Mouse (Mus musculus) limb, embryonic 11.5 days (tissue): ENCODE measurements around the gene Hgd. TPM values are rescaled to one million over a fixed set of nuclear protein-coding genes. Genes with fewer than 3 reads are reported as not detected.

Experiments
- ATAC-seq: fragments of 200-750 bp; cut with Nextera tagmentation; 2 replicates; pipeline ENCODE4 v1.8.0; 2017; ENCODE audit warnings: low read depth; ENCODE audit not compliant: insufficient number of reproducible peaks, low FRiP score, low TSS enrichment
- DNase-seq: peaks from one replicate; pipeline ENCODE4 v3.0.0-alpha.2; 2015; ENCODE audit warnings: low spot score
- H3K27ac ChIP-seq: fragments of 300-500 bp; sonication (generic); replicated peaks from 2 replicates; pipeline ENCODE4 v1.5.1; 2014; ENCODE audit warnings: low read depth, mild to moderate bottlenecking, low read length
- H3K27me3 ChIP-seq: fragments of 300-500 bp; sonication (generic); 2 replicates; pipeline ENCODE4 v1.6.1; 2014; ENCODE audit warnings: mild to moderate bottlenecking, low read length, mixed read lengths; ENCODE audit not compliant: control insufficient read depth, insufficient read depth
- H3K36me3 ChIP-seq: fragments of 300-500 bp; sonication (generic); 2 replicates; pipeline ENCODE4 v1.6.1; 2014; ENCODE audit warnings: mild to moderate bottlenecking, low read length, moderate library complexity, mixed read lengths; ENCODE audit not compliant: control insufficient read depth, insufficient read depth
- H3K4me1 ChIP-seq: fragments of 300-500 bp; sonication (generic); 2 replicates; pipeline ENCODE4 v1.6.1; 2014; ENCODE audit warnings: low read length, mixed read lengths; ENCODE audit not compliant: control insufficient read depth, insufficient read depth
- H3K4me2 ChIP-seq: fragments of 300-500 bp; sonication (generic); 2 replicates; pipeline ENCODE4 v1.6.1; 2014; ENCODE audit warnings: low read depth, mild to moderate bottlenecking, moderate library complexity; ENCODE audit not compliant: severe bottlenecking
- H3K4me3 ChIP-seq: fragments of 300-500 bp; sonication (generic); 2 replicates; pipeline ENCODE4 v1.5.1; 2014; ENCODE audit warnings: low read depth, low read length
- H3K9ac ChIP-seq: fragments of 300-500 bp; sonication (generic); 2 replicates; pipeline ENCODE4 v1.6.1; 2014; ENCODE audit warnings: mild to moderate bottlenecking, low read length
- H3K9me3 ChIP-seq: fragments of 300-500 bp; sonication (generic); 2 replicates; pipeline ENCODE4 v1.6.1; 2016; ENCODE audit warnings: low read length; ENCODE audit not compliant: control insufficient read depth
- WGBS: fragments of 180-500 bp; shearing (Covaris S2); extraction: QIAGEN DNeasy Blood & Tissue Kit; methylation state at CpG from one replicate; pipeline ENCODE4 v1.1.7; 2014; 5-methylcytosine and 5-hydroxymethylcytosine counted together
- polyA plus RNA-seq: library from polyadenylated mRNA; unstranded; fragments of >200 nt; fragmentation: Nextera tagmentation; extraction: Ambion mirVana; gene quantifications from 2 replicates; pipeline ENCODE4 v1.2.1, GENCODE M21; 2014

The Hgd gene
- polyA plus RNA-seq, 1 experiment from 2014 or later, result not detected

- H3K36me3 ChIP-seq, result no peaks in the 10 kb centered on the region
- no peak for ATAC-seq
Observed at GRCm38 (mm10) chr16:37603431-37603830, 23.5 kb downstream of the Hgd start.

GRCm38 (mm10) chr16:37604243-37604642, 24.3 kb downstream of the Hgd start:
- no peak overlapping the region for H3K4me3 ChIP-seq

More at GRCm38 (mm10) chr16:37603431-37603830, 23.5 kb downstream of the Hgd start:
- no peak for DNase-seq
- no peak overlapping the region for H3K27ac ChIP-seq
- H3K4me3 ChIP-seq, result no peak overlapping the region
- no peak overlapping the region for H3K9ac ChIP-seq
- H3K9me3 ChIP-seq, result no peaks in the 10 kb centered on the region
- no peaks in the 10 kb centered on the region; the same call in 1 of the 2 replicates for H3K4me1 ChIP-seq
- 91% methylated on average over 1 of the region's 1 CpGs for WGBS
- H3K27me3 ChIP-seq, result no peaks in the 10 kb centered on the region
- no peak overlapping the region for H3K4me2 ChIP-seq

GRCm38 (mm10) chr16:37610333-37610732, 30.4 kb downstream of the Hgd start:
- DNase-seq, result no peak
- H3K27me3 ChIP-seq, result no peaks in the 10 kb centered on the region
- peaks cover under 1% of the 10 kb centered on the region; the same call in 1 of the 2 replicates for H3K4me1 ChIP-seq
- no peaks in the 10 kb centered on the region for H3K36me3 ChIP-seq
- H3K27ac ChIP-seq, result no peak overlapping the region
- 79% methylated on average over 8 of the region's 8 CpGs for WGBS
- H3K9me3 ChIP-seq, result no peaks in the 10 kb centered on the region
- H3K4me2 ChIP-seq, result no peak overlapping the region
- H3K4me3 ChIP-seq, result no peak overlapping the region
- no peak overlapping the region for H3K9ac ChIP-seq
- no peak for ATAC-seq

More at GRCm38 (mm10) chr16:37604243-37604642, 24.3 kb downstream of the Hgd start:
- WGBS, result 90% methylated on average over 6 of the region's 6 CpGs
- Histone ChIP-seq H3K27ac (no peak overlapping the region), H3K4me1 (no peaks in the 10 kb centered on the region), H3K27me3 (no peaks in the 10 kb centered on the region), H3K36me3 (no peaks in the 10 kb centered on the region), H3K9me3 (no peaks in the 10 kb centered on the region), H3K4me2 (no peak overlapping the region), H3K9ac (no peak overlapping the region)
- DNase-seq, result no peak
- ATAC-seq, result no peak

- H3K4me3 ChIP-seq, result no peak overlapping the region
- H3K36me3 ChIP-seq, result no peaks in the 10 kb centered on the region
- H3K27ac ChIP-seq, result no peak overlapping the region
- DNase-seq (peak; percentile 39), ATAC-seq (no peak)
- H3K4me1 ChIP-seq, result peaks cover 3% of the 10 kb centered on the region; the same call in 1 of the 2 replicates
- no peak overlapping the region for H3K9ac ChIP-seq
- H3K27me3 ChIP-seq, result no peaks in the 10 kb centered on the region
- no peaks in the 10 kb centered on the region for H3K9me3 ChIP-seq
- 67% methylated on average over 7 of the region's 7 CpGs for WGBS
- H3K4me2 ChIP-seq, result no peak overlapping the region
Observed at GRCm38 (mm10) chr16:37611072-37611471, 31.1 kb downstream of the Hgd start.

- Histone ChIP-seq H3K36me3 (no peaks in the 10 kb centered on the region), H3K4me2 (no peak overlapping the region), H3K27me3 (no peaks in the 10 kb centered on the region), H3K4me3 (no peak overlapping the region), H3K9ac (no peak overlapping the region), H3K4me1 (peaks cover 3% of the 10 kb centered on the region; the same call in 1 of the 2 replicates), H3K27ac (no peak overlapping the region), H3K9me3 (no peaks in the 10 kb centered on the region)
- 88% methylated on average over 5 of the region's 5 CpGs for WGBS
- no peak for DNase-seq
- no peak for ATAC-seq
Observed at GRCm38 (mm10) chr16:37612013-37612412, 32.1 kb downstream of the Hgd start.

- H3K4me2 ChIP-seq, result no peak overlapping the region
- no peaks in the 10 kb centered on the region for H3K36me3 ChIP-seq
- WGBS, result 89% methylated on average over 9 of the region's 9 CpGs
- peaks cover 9% of the 10 kb centered on the region for H3K4me1 ChIP-seq
- H3K4me3 ChIP-seq, result no peak overlapping the region
- DNase-seq (no peak), ATAC-seq (no peak)
- no peaks in the 10 kb centered on the region for H3K27me3 ChIP-seq
- H3K27ac ChIP-seq, result no peak overlapping the region
- no peak overlapping the region for H3K9ac ChIP-seq
- no peaks in the 10 kb centered on the region for H3K9me3 ChIP-seq
Observed at GRCm38 (mm10) chr16:37614540-37614939, 34.6 kb downstream of the Hgd start.

GRCm38 (mm10) chr16:37615429-37615828, 35.5 kb downstream of the Hgd start:
- Histone ChIP-seq H3K4me1 (peaks cover 9% of the 10 kb centered on the region), H3K27ac (no peak overlapping the region), H3K4me2 (no peak overlapping the region), H3K27me3 (no peaks in the 10 kb centered on the region), H3K4me3 (no peak overlapping the region), H3K36me3 (no peaks in the 10 kb centered on the region), H3K9me3 (no peaks in the 10 kb centered on the region), H3K9ac (no peak overlapping the region)
- DNase-seq (no peak), ATAC-seq (no peak)
- whole genome bisulfite sequencing, result 50% methylated on average over 8 of the region's 8 CpGs

GRCm38 (mm10) chr16:37616104-37616503, 36.2 kb downstream of the Hgd start:
- H3K4me1 ChIP-seq, result peaks cover 9% of the 10 kb centered on the region
- H3K4me3 ChIP-seq, result no peak overlapping the region
- H3K9ac ChIP-seq, result no peak overlapping the region
- H3K27me3 ChIP-seq, result no peaks in the 10 kb centered on the region
- no peak for DNase-seq
- H3K27ac ChIP-seq, result no peak overlapping the region
- ATAC-seq, result no peak
- 67% methylated on average over 8 of the region's 8 CpGs for WGBS
- no peak overlapping the region for H3K4me2 ChIP-seq
- no peaks in the 10 kb centered on the region for H3K36me3 ChIP-seq
- no peaks in the 10 kb centered on the region for H3K9me3 ChIP-seq

GRCm38 (mm10) chr16:37617695-37618094, 37.7 kb downstream of the Hgd start:
- no peak overlapping the region for H3K9ac ChIP-seq
- no peaks in the 10 kb centered on the region for H3K27me3 ChIP-seq
- 25% methylated on average over 3 of the region's 3 CpGs for WGBS
- DNase-seq (no peak), ATAC-seq (0 out of 2 replicates have a peak, but pooled peaks have one; percentile 21)
- H3K36me3 ChIP-seq, result no peaks in the 10 kb centered on the region
- no peak overlapping the region for H3K4me2 ChIP-seq
- 0 out of 2 replicates have a peak overlapping the region, but pooled peaks have one; percentile 22 for H3K27ac ChIP-seq
- no peaks in the 10 kb centered on the region for H3K9me3 ChIP-seq
- no peak overlapping the region for H3K4me3 ChIP-seq
- peaks cover 9% of the 10 kb centered on the region for H3K4me1 ChIP-seq
